Mouse (Mus musculus): Measurements from ENCODE around the gene Bola3.

The Bola3 gene

GRCm38 (mm10) chr6:83349274-83349958 is 469 bp downstream of the Bola3 start:
- DNase-seq: peak; percentile 91 to 98

- DNase-seq: peak in 1 of 2 experiments; percentile 23
Measured at GRCm38 (mm10) chr6:83350172-83350571, 1.2 kb downstream of the Bola3 start.

GRCm38 (mm10) chr6:83350851-83351405 is 2.0 kb downstream of the Bola3 start:
- no peak for DNase-seq

GRCm38 (mm10) chr6:83351490-83352160 is 2.7 kb downstream of the Bola3 start:
- DNase-seq: peak in 1 of 2 experiments; percentile 24

GRCm38 (mm10) chr6:83352666-83353410 is 3.9 kb downstream of the Bola3 start:
- peak; percentile 90 to 94 for DNase-seq

- no peak for DNase-seq
Measured at GRCm38 (mm10) chr6:83354856-83355781, 6.2 kb downstream of the Bola3 start.

- peak; percentile 83 to 93 for DNase-seq
Measured at GRCm38 (mm10) chr6:83356569-83357138, 7.7 kb downstream of the Bola3 start.

- DNase-seq: no peak
Measured at GRCm38 (mm10) chr6:83357436-83357835, 8.5 kb downstream of the Bola3 start.

- peak in 1 of 2 experiments; percentile 26 for DNase-seq
Measured at GRCm38 (mm10) chr6:83361523-83362248, 12.7 kb downstream of the Bola3 start.

- DNase-seq: peak; percentile 50 to 53
Measured at GRCm38 (mm10) chr6:83363075-83363474, 14.1 kb downstream of the Bola3 start.

- DNase-seq: peak; percentile 71 to 82
Measured at GRCm38 (mm10) chr6:83370316-83370965, 21.5 kb downstream of the Bola3 start.

- DNase-seq: peak in 1 of 2 experiments; percentile 47
Measured at GRCm38 (mm10) chr6:83371350-83371749, 22.4 kb downstream of the Bola3 start.

GRCm38 (mm10) chr6:83373704-83374300 is 24.9 kb downstream of the Bola3 start:
- DNase-seq: no peak

- DNase-seq: no peak
Measured at GRCm38 (mm10) chr6:83381510-83382491, 32.9 kb downstream of the Bola3 start.

- DNase-seq: no peak
Measured at GRCm38 (mm10) chr6:83385569-83386090, 36.7 kb downstream of the Bola3 start.

- peak; percentile 55 to 59 for DNase-seq
Measured at GRCm38 (mm10) chr6:83392166-83392780, 43.3 kb downstream of the Bola3 start.

GRCm38 (mm10) chr6:83394122-83394521 is 45.2 kb downstream of the Bola3 start:
- DNase-seq: no peak
